Mouse (Mus musculus): ENCODE measurements at regions not wholly inside any gene's neighbourhood (a gene's known extent, or its start where the extent isn't known, plus 50 kb on each side); places are given as distances from the start of the nearest gene placed in this dataset.

DNA sequence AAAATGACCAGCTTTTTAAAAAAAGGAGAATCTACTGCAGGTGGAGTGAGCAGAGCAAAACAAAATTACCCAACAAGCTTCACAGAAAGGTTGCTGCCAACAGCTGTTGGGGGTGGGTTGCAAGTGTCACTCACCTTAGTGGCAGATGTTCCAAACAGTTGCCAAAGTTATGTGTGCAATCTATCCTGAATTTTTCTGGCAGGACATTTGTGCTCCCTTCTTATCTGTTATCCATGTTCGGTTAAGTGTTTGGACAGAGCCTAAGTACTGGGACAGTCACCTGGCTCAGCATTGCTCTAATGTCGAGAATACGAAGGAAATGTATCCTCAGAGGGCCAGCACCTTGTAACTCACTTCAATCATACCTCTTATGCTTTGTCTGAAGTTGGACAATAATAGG lies 115.3 kb downstream of the Fam84b start:
- TF ChIP-seq CTCF (IDR thresholded peaks at IDR 0.05; ENCODE audit: control insufficient read depth, insufficient read depth, insufficient read length) (no peak), CEBPB (IDR thresholded peaks at IDR 0.05; ENCODE audit: low read depth) (no peak), USF1 (IDR thresholded peaks at IDR 0.05; ENCODE audit: low read depth) (no peak), MAX (IDR thresholded peaks at IDR 0.05) (no peak)

Measured in C2C12 (cell line).